Mouse (Mus musculus) heart, embryonic 15.5 days (tissue): Measurements from ENCODE around the gene Nvl. TPM values are rescaled to one million over a fixed set of nuclear protein-coding genes. Genes with fewer than 3 reads are reported as not detected.

ENCODE experiments used
- ATAC-seq: fragments of 200-750 bp; cut with Nextera tagmentation; replicated peaks from 2 replicates; pipeline ENCODE4 v1.8.0; 2017; ENCODE audit warnings: low read depth, moderate TSS enrichment; ENCODE audit not compliant: insufficient number of reproducible peaks, insufficient read depth, low FRiP score
- H3K27ac ChIP-seq: fragments of 300-500 bp; sonication (generic); 2 replicates; pipeline ENCODE4 v1.5.1; 2015; ENCODE audit warnings: mild to moderate bottlenecking, inconsistent platforms
- H3K27me3 ChIP-seq: fragments of 300-500 bp; sonication (generic); 2 replicates; pipeline ENCODE4 v1.6.1; 2015; ENCODE audit warnings: inconsistent platforms
- H3K36me3 ChIP-seq: fragments of 300-500 bp; sonication (generic); 2 replicates; pipeline ENCODE4 v1.6.1; 2015; ENCODE audit warnings: mild to moderate bottlenecking, inconsistent platforms
- H3K4me1 ChIP-seq: fragments of 300-500 bp; sonication (generic); replicated peaks from 2 replicates; pipeline ENCODE4 v1.6.1; 2015; ENCODE audit warnings: inconsistent platforms
- H3K4me2 ChIP-seq: fragments of 300-500 bp; sonication (generic); 2 replicates; pipeline ENCODE4 v1.6.1; 2015; ENCODE audit warnings: inconsistent platforms, mild to moderate bottlenecking, moderate library complexity
- H3K4me3 ChIP-seq: fragments of 300-500 bp; sonication (generic); 2 replicates; pipeline ENCODE4 v1.5.1; 2015; ENCODE audit warnings: mild to moderate bottlenecking, inconsistent platforms
- H3K9ac ChIP-seq: fragments of 300-500 bp; sonication (generic); 2 replicates; pipeline ENCODE4 v1.6.1; 2015; ENCODE audit warnings: mild to moderate bottlenecking, inconsistent platforms
- H3K9me3 ChIP-seq: fragments of 300-500 bp; sonication (generic); replicated peaks from 2 replicates; pipeline ENCODE4 v1.6.1; 2016; ENCODE audit warnings: inconsistent platforms
- WGBS: fragments of 180-500 bp; shearing (Covaris S2); methylation state at CpG from one replicate; pipeline ENCODE4 v1.1.7; 2015; ENCODE audit warnings: mixed read lengths; 5-methylcytosine and 5-hydroxymethylcytosine counted together
- polyA plus RNA-seq: library from polyadenylated mRNA; unstranded; fragments of >200 nt; fragmentation: Nextera tagmentation; extraction: Ambion mirVana; gene quantifications from 2 replicates; pipeline ENCODE4 v1.2.1, GENCODE M21; 2015

Gene Nvl
- polyA plus RNA-seq, 1 experiment from 2014 or later, result 15.5 TPM

DNA sequence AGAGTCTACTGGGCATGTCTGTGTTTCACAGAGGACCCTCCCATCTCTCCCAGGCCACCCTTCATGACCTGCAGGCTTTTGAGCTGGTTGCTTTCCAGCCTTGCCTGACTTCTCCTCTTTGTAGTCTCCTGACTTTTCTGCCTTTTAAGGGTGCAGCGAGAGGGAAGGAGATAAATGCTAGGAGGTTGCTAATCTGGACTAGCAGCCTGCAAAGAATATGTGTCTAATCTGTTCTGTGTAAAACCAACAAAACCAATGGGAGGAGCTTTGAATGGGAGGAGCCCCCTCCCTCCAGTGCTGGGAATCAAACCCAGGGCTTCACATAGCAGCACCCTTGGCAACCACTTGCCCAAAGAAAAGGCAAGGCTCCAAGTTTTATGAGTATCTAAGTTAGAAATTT is 75.7 kb downstream of the Nvl start:
- Histone ChIP-seq H3K9me3 (no peaks in the 10 kb centered on the region), H3K4me2 (no peak overlapping the region), H3K4me3 (no peak overlapping the region), H3K27ac (no peak overlapping the region), H3K36me3 (no peaks in the 10 kb centered on the region), H3K4me1 (peaks cover 6% of the 10 kb centered on the region), H3K27me3 (no peaks in the 10 kb centered on the region), H3K9ac (no peak overlapping the region)
- 60% methylated on average over 1 of the region's 1 CpGs for WGBS
- no peak for ATAC-seq

DNA sequence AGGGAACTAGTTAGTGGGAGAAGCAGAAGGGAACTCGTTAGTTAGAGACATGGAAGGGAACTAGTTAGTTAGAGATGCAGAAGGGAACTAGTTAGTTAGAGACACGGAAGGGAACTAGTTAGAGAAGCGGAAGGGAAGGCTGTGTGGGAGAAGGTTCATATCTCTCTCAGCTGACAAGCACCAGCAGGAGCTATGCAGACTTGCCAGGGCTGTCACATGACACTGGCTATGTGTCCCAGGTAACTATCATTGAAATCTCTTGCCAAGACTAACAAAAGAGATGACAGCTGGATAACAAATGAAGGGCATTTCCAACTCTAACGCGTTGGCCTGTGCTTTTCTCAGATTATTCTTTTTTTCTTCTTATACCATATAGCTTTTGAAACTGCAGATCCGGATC is 79.4 kb downstream of the Nvl start:
- Histone ChIP-seq H3K9me3 (no peaks in the 10 kb centered on the region), H3K27ac (no peak overlapping the region), H3K4me3 (no peak overlapping the region), H3K36me3 (no peaks in the 10 kb centered on the region), H3K4me1 (peaks cover 9% of the 10 kb centered on the region), H3K4me2 (no peak overlapping the region), H3K27me3 (no peaks in the 10 kb centered on the region), H3K9ac (no peak overlapping the region)
- ATAC-seq, result no peak
- 62% methylated on average over 6 of the region's 6 CpGs for WGBS

DNA sequence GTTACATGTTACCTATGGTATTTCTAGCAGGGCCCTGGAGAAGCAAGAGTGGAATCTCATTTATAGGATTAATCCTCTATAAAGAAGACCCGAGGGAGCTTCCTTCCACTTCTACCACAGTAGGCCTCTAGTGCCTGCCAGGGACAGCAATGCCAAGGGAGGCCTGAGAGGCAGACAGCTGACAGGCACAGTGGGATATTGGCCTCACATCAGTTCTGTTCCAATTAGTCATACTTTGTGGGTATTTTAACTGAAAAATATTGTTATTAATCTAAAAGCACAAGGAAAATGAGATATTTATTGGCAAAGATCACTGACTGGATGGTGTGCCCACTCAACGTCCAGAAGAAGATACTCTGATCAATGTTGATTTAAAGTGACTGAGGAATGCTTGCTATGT is 80.0 kb downstream of the Nvl start:
- Histone ChIP-seq H3K36me3 (no peaks in the 10 kb centered on the region), H3K9ac (no peak overlapping the region), H3K27ac (no peak overlapping the region), H3K4me2 (no peak overlapping the region), H3K4me3 (no peak overlapping the region), H3K27me3 (no peaks in the 10 kb centered on the region), H3K4me1 (peaks cover 9% of the 10 kb centered on the region), H3K9me3 (no peaks in the 10 kb centered on the region)
- ATAC-seq, result no peak
- WGBS, result 50% methylated on average over 2 of the region's 2 CpGs

DNA sequence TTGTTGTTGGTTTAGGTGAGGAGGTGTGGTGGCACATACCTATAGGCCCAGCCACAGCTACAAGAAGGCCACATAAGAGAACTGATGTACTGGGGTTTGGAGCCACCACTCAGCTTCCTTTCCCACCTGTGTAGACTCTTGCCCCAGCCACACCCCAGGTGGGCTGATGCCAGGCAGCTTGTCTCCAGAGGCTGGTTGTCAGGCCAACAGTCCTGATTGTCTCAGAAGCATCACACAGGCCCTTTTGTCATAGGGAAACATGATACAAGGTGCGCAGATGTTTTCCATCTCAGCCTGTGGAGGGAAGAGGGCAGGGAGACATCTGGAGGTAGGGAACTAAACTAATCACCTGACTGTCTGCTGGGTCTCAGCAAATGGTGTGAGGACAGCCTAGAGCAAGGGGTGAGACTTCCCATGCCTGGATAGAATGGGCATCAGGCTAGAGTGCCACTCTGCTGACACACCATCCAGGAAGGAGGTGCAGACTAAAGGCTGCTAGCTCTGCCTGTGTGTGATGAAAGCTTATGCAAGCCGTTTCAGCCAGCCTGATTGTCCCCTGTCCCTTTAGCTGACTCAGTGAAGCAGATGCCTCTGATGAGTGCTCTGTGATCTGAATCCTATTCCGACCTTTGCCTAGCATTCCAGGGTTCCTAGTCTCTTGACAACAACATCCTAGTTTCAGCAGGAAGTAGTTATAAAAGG is 82.1 kb downstream of the Nvl start:
- no peaks in the 10 kb centered on the region for H3K9me3 ChIP-seq
- H3K27ac ChIP-seq, result no peak overlapping the region
- no peaks in the 10 kb centered on the region for H3K27me3 ChIP-seq
- 50% methylated on average over 3 of the region's 3 CpGs for WGBS
- no peak for ATAC-seq
- H3K9ac ChIP-seq, result no peak overlapping the region
- H3K4me1 ChIP-seq, result peaks cover 9% of the 10 kb centered on the region
- no peak overlapping the region for H3K4me2 ChIP-seq
- no peaks in the 10 kb centered on the region for H3K36me3 ChIP-seq
- H3K4me3 ChIP-seq, result no peak overlapping the region

- Histone ChIP-seq H3K27ac (no peak overlapping the region), H3K36me3 (no peaks in the 10 kb centered on the region), H3K4me1 (no peaks in the 10 kb centered on the region), H3K4me2 (no peak overlapping the region), H3K9me3 (no peaks in the 10 kb centered on the region), H3K9ac (no peak overlapping the region), H3K27me3 (no peaks in the 10 kb centered on the region), H3K4me3 (no peak overlapping the region)
- 61% methylated on average over 4 of the region's 4 CpGs for WGBS
- ATAC-seq, result no peak
Measured at GRCm38 (mm10) chr1:181052898-181053297, 91.1 kb downstream of the Nvl start.

DNA sequence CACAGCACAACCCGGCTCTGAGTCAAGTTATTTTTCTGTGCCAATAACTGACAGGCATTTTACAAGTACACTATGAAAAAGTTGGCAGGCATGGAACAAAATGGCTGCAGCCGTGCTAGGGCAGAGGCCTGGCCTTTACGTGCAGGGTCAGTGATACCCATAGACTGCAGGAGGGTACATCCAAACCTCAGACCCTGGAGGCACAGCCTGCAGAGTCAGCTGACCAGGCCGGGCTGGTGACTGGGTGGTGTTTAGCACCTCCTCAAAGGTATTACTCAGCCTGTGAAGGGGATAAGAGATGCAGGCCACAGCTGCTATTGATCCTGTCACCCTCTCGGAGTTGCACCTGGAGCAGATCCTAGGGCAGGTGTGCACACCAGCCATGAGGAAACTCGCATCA is 93.1 kb downstream of the Nvl start, which contains the start of gene 9130409I23Rik:
Gene 9130409I23Rik (plus strand): TSS at position 301 of the 400 bp plus-strand sequence.
- H3K27ac ChIP-seq, result no peak within 1 kb of the TSS
- no peaks in the 10 kb centered on the region for H3K9me3 ChIP-seq
- no peaks in the 10 kb centered on the region for H3K36me3 ChIP-seq
- ATAC-seq, result no peak
- WGBS, result 74% methylated on average over 6 of the region's 6 CpGs
- H3K4me2 ChIP-seq, result no peak within 1 kb of the TSS
- no peak within 1 kb of the TSS for H3K4me3 ChIP-seq
- no peaks in the 10 kb centered on the region for H3K4me1 ChIP-seq
- H3K9ac ChIP-seq, result no peak within 1 kb of the TSS
- H3K27me3 ChIP-seq, result no peaks in the 10 kb centered on the region

DNA sequence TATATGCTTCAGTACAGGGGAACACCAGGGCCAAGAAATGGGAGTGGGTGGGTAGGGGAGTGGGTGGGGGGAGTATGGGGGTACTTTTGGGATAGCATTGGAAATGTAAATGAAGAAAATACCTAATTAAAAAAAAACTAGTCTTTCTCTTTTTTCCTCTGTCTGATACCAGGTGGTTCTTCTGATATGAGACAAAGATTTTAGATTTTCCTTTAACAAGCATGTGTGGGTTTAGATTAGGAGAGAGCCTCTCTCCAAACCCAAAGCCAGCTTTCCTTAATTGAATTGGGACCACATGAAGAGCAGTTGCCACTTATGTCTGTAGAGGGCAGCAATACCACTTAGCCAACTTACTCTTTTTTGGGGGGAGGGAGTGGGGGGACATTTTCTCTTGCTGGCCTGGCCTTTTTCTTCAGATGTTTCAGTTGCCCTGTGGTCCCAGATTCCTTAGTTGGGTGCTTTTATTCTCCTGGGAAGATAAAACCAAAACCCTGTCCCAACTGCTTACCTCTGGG is 94.6 kb downstream of the Nvl start:
- Histone ChIP-seq H3K27ac (no peak overlapping the region), H3K9ac (no peak overlapping the region), H3K36me3 (no peaks in the 10 kb centered on the region), H3K27me3 (no peaks in the 10 kb centered on the region), H3K9me3 (no peaks in the 10 kb centered on the region), H3K4me1 (no peaks in the 10 kb centered on the region), H3K4me3 (no peak overlapping the region), H3K4me2 (no peak overlapping the region)
- no peak for ATAC-seq

DNA sequence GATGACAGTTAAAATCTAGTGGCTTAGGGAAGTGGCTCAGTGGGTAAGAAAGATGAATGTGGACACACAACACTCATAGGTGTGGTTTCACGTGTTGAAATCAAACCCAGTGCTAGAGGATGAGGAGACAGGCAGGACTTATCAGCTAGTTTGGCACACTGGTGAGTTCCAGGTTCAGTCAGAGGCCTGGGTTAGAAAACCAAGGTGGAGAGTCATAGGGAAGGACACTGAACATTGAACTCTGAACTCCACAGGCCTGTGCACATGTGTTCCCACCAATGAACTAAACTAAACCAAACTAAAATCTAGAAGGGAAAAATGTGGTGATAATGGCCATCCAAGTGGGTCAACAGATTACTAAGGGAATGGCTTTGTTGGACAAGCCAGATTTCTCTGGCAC is 96.5 kb downstream of the Nvl start:
- no peak overlapping the region for H3K9ac ChIP-seq
- H3K27ac ChIP-seq, result no peak overlapping the region
- no peaks in the 10 kb centered on the region for H3K36me3 ChIP-seq
- ATAC-seq, result no peak
- H3K4me3 ChIP-seq, result no peak overlapping the region
- no peaks in the 10 kb centered on the region for H3K27me3 ChIP-seq
- H3K4me2 ChIP-seq, result no peak overlapping the region
- 66% methylated on average over 1 of the region's 1 CpGs for WGBS
- H3K4me1 ChIP-seq, result no peaks in the 10 kb centered on the region
- H3K9me3 ChIP-seq, result no peaks in the 10 kb centered on the region

- no peaks in the 10 kb centered on the region for H3K36me3 ChIP-seq
- H3K4me3 ChIP-seq, result no peak overlapping the region
- ATAC-seq, result no peak
- H3K9ac ChIP-seq, result no peak overlapping the region
- H3K4me1 ChIP-seq, result no peaks in the 10 kb centered on the region
- no peak overlapping the region for H3K27ac ChIP-seq
- H3K27me3 ChIP-seq, result peaks cover 8% of the 10 kb centered on the region
- no peaks in the 10 kb centered on the region for H3K9me3 ChIP-seq
- H3K4me2 ChIP-seq, result no peak overlapping the region
- 5% methylated on average over 4 of the region's 4 CpGs for WGBS
Measured at GRCm38 (mm10) chr1:181039652-181040051, 104.4 kb downstream of the Nvl start.

DNA sequence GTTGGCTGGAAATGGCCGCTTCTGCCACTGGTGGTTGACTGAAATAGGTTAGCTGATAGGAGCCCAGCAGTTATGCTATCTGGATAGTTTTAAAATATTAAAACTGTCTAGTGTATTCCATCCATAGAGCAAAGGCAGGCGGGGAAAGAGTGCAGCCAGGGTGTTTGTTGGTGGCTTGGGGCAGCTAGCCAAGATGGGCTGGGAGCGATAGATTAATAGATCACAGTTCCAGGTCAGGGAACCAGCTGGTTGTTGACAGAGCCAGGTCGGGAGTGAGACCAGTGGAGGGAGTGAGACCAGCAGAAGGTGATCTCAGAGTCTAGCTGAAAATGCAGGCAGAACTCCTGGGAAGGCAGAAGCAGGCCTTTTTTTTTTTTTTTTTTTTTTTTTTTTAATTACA is 106.4 kb downstream of the Nvl start:
- H3K4me1 ChIP-seq, result no peaks in the 10 kb centered on the region
- no peak overlapping the region for H3K4me3 ChIP-seq
- H3K27ac ChIP-seq, result no peak overlapping the region
- no peak overlapping the region for H3K4me2 ChIP-seq
- H3K9me3 ChIP-seq, result no peaks in the 10 kb centered on the region
- H3K36me3 ChIP-seq, result no peaks in the 10 kb centered on the region
- ATAC-seq, result no peak
- 53% methylated on average over 4 of the region's 4 CpGs for WGBS
- peaks cover 8% of the 10 kb centered on the region for H3K27me3 ChIP-seq
- H3K9ac ChIP-seq, result no peak overlapping the region
